Mouse (Mus musculus) small intestine, adult 2 months (tissue): ENCODE measurements around the gene Hand1.

ENCODE experiments used
- CTCF ChIP-seq: fragments of 200-500 bp; IDR thresholded peaks from 2 replicates; pipeline ENCODE4 v1.5.1; 2012; ENCODE audit warnings: low read depth, mild to moderate bottlenecking, control low read depth, inconsistent platforms, low read length, moderate library complexity, mixed read lengths; ENCODE audit not compliant: insufficient replicate concordance, insufficient read length; ENCODE audit errors: extremely low read depth
- POLR2A ChIP-seq: fragments of 200-500 bp; IDR thresholded peaks from 2 replicates; pipeline ENCODE4 v1.6.1; 2012; ENCODE audit warnings: low read depth, mild to moderate bottlenecking, control low read depth, inconsistent platforms, low read length, moderate library complexity

GRCm38 (mm10) chr11:57802511-57802870, 30.1 kb downstream of the Hand1 start:
- TF ChIP-seq POLR2A (no peak), CTCF (no peak)
